Mouse (Mus musculus): ENCODE results near the gene Zan. TPM values are rescaled to one million over a fixed set of nuclear protein-coding genes. Genes with fewer than 3 reads are reported as not detected.

The Zan gene
- polyA plus RNA-seq, 1 experiment from 2014 or later = 0.12 TPM

DNA sequence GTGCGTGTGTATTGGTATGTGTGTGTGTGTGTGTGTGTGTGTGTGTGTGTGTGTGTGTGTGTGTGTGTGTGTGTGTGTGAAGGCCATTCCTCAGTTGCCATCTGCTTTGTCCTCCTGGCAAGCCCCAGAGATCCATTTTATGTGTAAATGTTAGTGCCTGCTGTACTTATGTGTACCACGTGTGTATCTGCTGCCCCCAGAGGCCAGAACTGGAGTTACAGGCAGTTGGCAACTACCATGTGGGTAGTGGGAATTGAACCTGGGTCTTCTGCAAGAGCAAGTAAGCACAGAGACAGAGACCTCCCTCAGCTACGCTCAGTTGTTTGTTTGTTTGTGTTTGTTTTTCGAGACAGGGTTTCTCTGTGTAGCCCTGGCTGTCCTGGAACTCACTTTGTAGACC lies 95.7 kb downstream of the Zan start:
- H3K4me1 ChIP-seq (ENCODE audit: control insufficient read depth, insufficient read depth, low read length) = no peaks in the 10 kb centered on the region
- H3K9me3 ChIP-seq (ENCODE audit: control insufficient read depth, low read length) = no peaks in the 10 kb centered on the region
- no peak overlapping the region for H3K4me2 ChIP-seq (ENCODE audit: low read length)
- ATAC-seq (ENCODE audit: low FRiP score, low TSS enrichment) = no peak
- DNase-seq = peak; percentile 77
- WGBS = 52% methylated on average over 4 of the region's 4 CpGs
- H3K36me3 ChIP-seq (ENCODE audit: control insufficient read depth, insufficient read depth, low read length) = no peaks in the 10 kb centered on the region
- H3K27me3 ChIP-seq (ENCODE audit: control insufficient read depth, insufficient read depth, low read length) = no peaks in the 10 kb centered on the region
- no peak overlapping the region for H3K4me3 ChIP-seq (replicated peaks; ENCODE audit: low read depth, low read length)
- no peak overlapping the region for H3K27ac ChIP-seq (replicated peaks; ENCODE audit: low read depth, low read length)
- no peak overlapping the region for H3K9ac ChIP-seq (replicated peaks; ENCODE audit: low read length)

DNA sequence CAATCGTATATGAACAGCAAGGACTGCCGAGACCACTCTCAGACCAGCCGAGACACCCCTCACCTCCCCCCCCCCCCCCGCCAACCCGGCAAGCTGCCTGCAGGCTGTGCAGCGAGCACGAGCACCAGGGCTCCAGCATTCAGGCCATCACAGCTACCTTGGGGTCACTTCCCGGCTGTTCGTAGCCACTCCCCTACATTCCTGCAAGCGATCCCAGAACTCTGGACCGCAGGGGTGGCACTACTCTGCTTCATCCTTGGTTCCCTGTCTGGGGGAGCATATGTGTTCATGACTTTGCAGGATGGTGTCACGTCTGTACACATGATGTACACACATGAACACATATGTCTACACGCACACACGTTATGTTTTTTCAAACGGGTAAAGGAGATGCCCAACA lies 99.3 kb downstream of the Zan start:
- no peak for DNase-seq

DNA sequence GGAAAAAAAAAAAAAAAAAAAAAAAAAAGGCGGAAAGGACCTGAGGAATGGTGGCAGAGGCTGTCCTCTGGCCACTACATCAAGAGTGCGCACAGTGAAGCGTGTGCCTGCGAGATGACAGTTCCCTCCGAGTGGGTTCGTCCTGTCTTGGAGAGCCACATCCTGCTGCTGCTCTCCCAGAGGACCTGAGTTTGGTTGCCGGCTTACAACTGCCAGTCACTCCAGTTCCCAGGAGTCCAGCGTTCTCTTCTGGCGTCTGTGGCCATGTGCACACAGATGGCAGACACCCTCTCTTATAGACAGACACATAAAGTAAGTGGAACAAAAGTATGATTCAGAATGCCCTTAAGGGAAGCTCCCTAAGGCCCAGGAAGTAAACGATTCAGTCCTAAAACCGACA lies 99.7 kb downstream of the Zan start:
- DNase-seq (peak; percentile 20), ATAC-seq (ENCODE audit: low FRiP score, low TSS enrichment) (no peak)
- H3K9me3 ChIP-seq (ENCODE audit: control insufficient read depth, low read length) = no peaks in the 10 kb centered on the region
- H3K27ac ChIP-seq (replicated peaks; ENCODE audit: low read depth, low read length) = no peak overlapping the region
- H3K4me3 ChIP-seq (replicated peaks; ENCODE audit: low read depth, low read length) = no peak overlapping the region
- no peak overlapping the region for H3K9ac ChIP-seq (replicated peaks; ENCODE audit: low read length)
- no peaks in the 10 kb centered on the region for H3K27me3 ChIP-seq (ENCODE audit: control insufficient read depth, insufficient read depth, low read length)
- H3K4me2 ChIP-seq (ENCODE audit: low read length) = no peak overlapping the region; the same call in 1 of the 2 replicates
- H3K36me3 ChIP-seq (ENCODE audit: control insufficient read depth, insufficient read depth, low read length) = peaks cover 8% of the 10 kb centered on the region
- H3K4me1 ChIP-seq (ENCODE audit: control insufficient read depth, insufficient read depth, low read length) = no peaks in the 10 kb centered on the region
- 40% methylated on average over 10 of the region's 11 CpGs for WGBS

More for the DNA sequence above, 99.3 kb downstream of the Zan start:
- Histone ChIP-seq H3K9ac (replicated peaks; ENCODE audit: low read length) (no peak overlapping the region), H3K27ac (replicated peaks; ENCODE audit: low read depth, low read length) (no peak overlapping the region), H3K4me2 (ENCODE audit: low read length) (no peak overlapping the region), H3K4me3 (replicated peaks; ENCODE audit: low read depth, low read length) (no peak overlapping the region), H3K4me1 (ENCODE audit: control insufficient read depth, insufficient read depth, low read length) (no peaks in the 10 kb centered on the region), H3K27me3 (ENCODE audit: control insufficient read depth, insufficient read depth, low read length) (no peaks in the 10 kb centered on the region), H3K9me3 (ENCODE audit: control insufficient read depth, low read length) (no peaks in the 10 kb centered on the region), H3K36me3 (ENCODE audit: control insufficient read depth, insufficient read depth, low read length) (peaks cover 8% of the 10 kb centered on the region)
- no peak for ATAC-seq (ENCODE audit: low FRiP score, low TSS enrichment)
- WGBS = 31% methylated on average over 12 of the region's 15 CpGs

DNA sequence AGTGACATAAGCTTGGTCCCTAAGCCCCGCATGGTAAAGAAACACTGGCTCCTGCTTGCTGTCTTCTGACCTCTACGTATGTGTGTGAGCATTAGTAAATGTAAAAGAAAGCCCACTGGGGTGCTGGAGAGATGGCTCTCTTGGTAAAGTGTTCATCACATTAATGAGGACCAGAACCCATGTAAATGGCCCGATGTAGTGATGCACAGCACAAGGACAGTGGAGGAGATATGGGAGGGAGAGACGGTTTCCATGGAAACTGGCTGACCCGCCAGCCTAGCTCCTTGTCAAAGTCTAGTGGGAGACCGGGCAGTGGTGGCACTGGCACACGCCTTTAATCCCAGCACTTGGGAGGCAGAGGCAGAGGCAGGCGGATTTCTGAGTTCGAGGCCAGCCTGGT lies 100.1 kb downstream of the Zan start:
- H3K9me3 ChIP-seq (ENCODE audit: control insufficient read depth, low read length) = no peaks in the 10 kb centered on the region
- H3K9ac ChIP-seq (replicated peaks; ENCODE audit: low read length) = no peak overlapping the region
- H3K36me3 ChIP-seq (ENCODE audit: control insufficient read depth, insufficient read depth, low read length) = peaks cover 10% of the 10 kb centered on the region
- H3K4me2 ChIP-seq (ENCODE audit: low read length) = no peak overlapping the region
- H3K27ac ChIP-seq (replicated peaks; ENCODE audit: low read depth, low read length) = no peak overlapping the region
- no peak overlapping the region for H3K4me3 ChIP-seq (replicated peaks; ENCODE audit: low read depth, low read length)
- peak; percentile 45 for DNase-seq
- H3K27me3 ChIP-seq (ENCODE audit: control insufficient read depth, insufficient read depth, low read length) = no peaks in the 10 kb centered on the region
- no peaks in the 10 kb centered on the region for H3K4me1 ChIP-seq (ENCODE audit: control insufficient read depth, insufficient read depth, low read length)
- ATAC-seq (ENCODE audit: low FRiP score, low TSS enrichment) = no peak
- WGBS = 47% methylated on average over 9 of the region's 9 CpGs

- Histone ChIP-seq H3K4me2 (ENCODE audit: low read length) (no peak overlapping the region), H3K4me3 (replicated peaks; ENCODE audit: low read depth, low read length) (no peak overlapping the region), H3K9me3 (ENCODE audit: control insufficient read depth, low read length) (no peaks in the 10 kb centered on the region), H3K27me3 (ENCODE audit: control insufficient read depth, insufficient read depth, low read length) (no peaks in the 10 kb centered on the region), H3K36me3 (ENCODE audit: control insufficient read depth, insufficient read depth, low read length) (peaks cover 13% of the 10 kb centered on the region), H3K4me1 (ENCODE audit: control insufficient read depth, insufficient read depth, low read length) (no peaks in the 10 kb centered on the region), H3K9ac (replicated peaks; ENCODE audit: low read length) (no peak overlapping the region), H3K27ac (replicated peaks; ENCODE audit: low read depth, low read length) (no peak overlapping the region)
- WGBS = 39% methylated on average over 7 of the region's 7 CpGs
- ATAC-seq (ENCODE audit: low FRiP score, low TSS enrichment) (no peak), DNase-seq (peak; percentile 42)
Observed at GRCm38 (mm10) chr5:137376198-137376597, 100.7 kb downstream of the Zan start.

GRCm38 (mm10) chr5:137375627-137376026 lies 101.2 kb downstream of the Zan start:
- 34% methylated on average over 2 of the region's 2 CpGs for WGBS
- H3K4me2 ChIP-seq (ENCODE audit: low read length) = no peak overlapping the region
- no peaks in the 10 kb centered on the region for H3K27me3 ChIP-seq (ENCODE audit: control insufficient read depth, insufficient read depth, low read length)
- no peaks in the 10 kb centered on the region for H3K4me1 ChIP-seq (ENCODE audit: control insufficient read depth, insufficient read depth, low read length)
- peaks cover 19% of the 10 kb centered on the region for H3K36me3 ChIP-seq (ENCODE audit: control insufficient read depth, insufficient read depth, low read length)
- H3K4me3 ChIP-seq (replicated peaks; ENCODE audit: low read depth, low read length) = no peak overlapping the region
- no peak for ATAC-seq (ENCODE audit: low FRiP score, low TSS enrichment)
- no peak overlapping the region for H3K27ac ChIP-seq (replicated peaks; ENCODE audit: low read depth, low read length)
- DNase-seq = no peak
- no peaks in the 10 kb centered on the region for H3K9me3 ChIP-seq (ENCODE audit: control insufficient read depth, low read length)
- no peak overlapping the region for H3K9ac ChIP-seq (replicated peaks; ENCODE audit: low read length)

DNA sequence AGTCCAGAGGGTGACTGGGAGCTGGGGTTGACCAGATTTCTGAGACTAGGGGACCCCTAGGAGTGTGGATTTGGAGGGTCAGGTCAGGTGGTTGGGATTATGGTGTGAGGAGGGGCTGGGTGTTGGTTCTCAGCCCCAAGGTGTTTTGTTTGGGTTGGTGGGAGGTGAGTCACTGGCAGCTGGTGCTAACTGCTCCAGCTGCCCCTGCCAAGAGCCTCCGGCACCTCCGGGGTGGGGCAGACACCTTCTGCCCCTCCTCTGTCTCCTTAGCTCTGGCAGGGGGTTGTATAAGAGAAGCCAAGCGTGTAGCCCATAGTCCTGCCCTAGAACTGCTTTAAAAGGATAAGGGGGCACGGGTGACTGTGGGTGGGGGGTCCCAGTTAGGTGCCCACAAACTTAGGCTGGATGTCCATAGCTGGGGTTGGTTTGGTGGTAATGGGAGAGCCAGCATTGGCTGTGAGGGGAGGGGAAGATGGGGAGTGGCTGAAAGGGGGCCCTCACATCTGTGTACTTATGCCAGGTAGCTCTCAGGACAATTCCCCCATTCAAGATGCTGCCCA lies 102.3 kb downstream of the Zan start:
- no peaks in the 10 kb centered on the region for H3K9me3 ChIP-seq (ENCODE audit: control insufficient read depth, low read length)
- no peaks in the 10 kb centered on the region for H3K4me1 ChIP-seq (ENCODE audit: control insufficient read depth, insufficient read depth, low read length)
- H3K36me3 ChIP-seq (ENCODE audit: control insufficient read depth, insufficient read depth, low read length) = peaks cover 27% of the 10 kb centered on the region
- H3K4me2 ChIP-seq (ENCODE audit: low read length) = no peak overlapping the region
- WGBS = 82% methylated on average over 4 of the region's 4 CpGs
- ATAC-seq (ENCODE audit: low FRiP score, low TSS enrichment) = no peak
- H3K27me3 ChIP-seq (ENCODE audit: control insufficient read depth, insufficient read depth, low read length) = no peaks in the 10 kb centered on the region
- H3K9ac ChIP-seq (replicated peaks; ENCODE audit: low read length) = no peak overlapping the region
- DNase-seq = no peak
- H3K27ac ChIP-seq (replicated peaks; ENCODE audit: low read depth, low read length) = no peak overlapping the region
- H3K4me3 ChIP-seq (replicated peaks; ENCODE audit: low read depth, low read length) = no peak overlapping the region

- WGBS = 92% methylated on average over 12 of the region's 12 CpGs
- Histone ChIP-seq H3K9ac (replicated peaks; ENCODE audit: low read length) (no peak overlapping the region), H3K4me3 (replicated peaks; ENCODE audit: low read depth, low read length) (no peak overlapping the region), H3K4me2 (ENCODE audit: low read length) (no peak overlapping the region), H3K9me3 (ENCODE audit: control insufficient read depth, low read length) (no peaks in the 10 kb centered on the region), H3K27me3 (ENCODE audit: control insufficient read depth, insufficient read depth, low read length) (no peaks in the 10 kb centered on the region), H3K36me3 (ENCODE audit: control insufficient read depth, insufficient read depth, low read length) (peaks cover 35% of the 10 kb centered on the region), H3K4me1 (ENCODE audit: control insufficient read depth, insufficient read depth, low read length) (no peaks in the 10 kb centered on the region), H3K27ac (replicated peaks; ENCODE audit: low read depth, low read length) (no peak overlapping the region)
- no peak for ATAC-seq (ENCODE audit: low FRiP score, low TSS enrichment)
- no peak for DNase-seq
Observed at GRCm38 (mm10) chr5:137373371-137373950, 103.4 kb downstream of the Zan start.

GRCm38 (mm10) chr5:137369665-137370064 lies 107.2 kb downstream of the Zan start:
- peaks cover 64% of the 10 kb centered on the region for H3K36me3 ChIP-seq (ENCODE audit: control insufficient read depth, insufficient read depth, low read length)
- 97% methylated on average over 11 of the region's 11 CpGs for WGBS

More at GRCm38 (mm10) chr5:137369665-137370064, 107.2 kb downstream of the Zan start:
- no peak overlapping the region for H3K4me2 ChIP-seq (ENCODE audit: low read length)
- H3K4me3 ChIP-seq (replicated peaks; ENCODE audit: low read depth, low read length) = no peak overlapping the region
- no peaks in the 10 kb centered on the region for H3K27me3 ChIP-seq (ENCODE audit: control insufficient read depth, insufficient read depth, low read length)
- no peaks in the 10 kb centered on the region for H3K4me1 ChIP-seq (ENCODE audit: control insufficient read depth, insufficient read depth, low read length)
- H3K9me3 ChIP-seq (ENCODE audit: control insufficient read depth, low read length) = no peaks in the 10 kb centered on the region
- H3K9ac ChIP-seq (replicated peaks; ENCODE audit: low read length) = no peak overlapping the region
- ATAC-seq (ENCODE audit: low FRiP score, low TSS enrichment) (no peak), DNase-seq (no peak)
- no peak overlapping the region for H3K27ac ChIP-seq (replicated peaks; ENCODE audit: low read depth, low read length)

All from midbrain, embryonic 14.5 days (tissue).